Mouse (Mus musculus): ENCODE results near the gene Tnfaip6. TPM values are rescaled to one million over a fixed set of nuclear protein-coding genes. Genes with fewer than 3 reads are reported as not detected.

Gene Tnfaip6
- polyA plus RNA-seq, 1 experiment: not detected

GRCm38 (mm10) chr2:52070816-52071215 is 33.0 kb downstream of the Tnfaip6 start:
- Histone ChIP-seq H3K4me3 (ENCODE audit: insufficient read depth, low read depth, low read length) (no peak overlapping the region), H3K27ac (ENCODE audit: insufficient read depth, low read depth, low read length) (no peak overlapping the region), H3K4me1 (ENCODE audit: control insufficient read depth, insufficient read depth, low read length) (peaks cover 9% of the 10 kb centered on the region; the same call in 1 of the 2 replicates)
- 92% methylated on average over 5 of the region's 5 CpGs for WGBS
- no peak for TF ChIP-seq POLR2A (IDR thresholded peaks at IDR 0.05; ENCODE audit: insufficient read depth, low read depth, low read length)
- no peak for TF ChIP-seq CTCF (IDR thresholded peaks at IDR 0.05; ENCODE audit: insufficient read depth, low read depth, low read length)

- H3K27ac ChIP-seq (ENCODE audit: insufficient read depth, low read depth, low read length): no peak overlapping the region
- H3K4me3 ChIP-seq (ENCODE audit: insufficient read depth, low read depth, low read length): no peak overlapping the region
- TF ChIP-seq POLR2A (IDR thresholded peaks at IDR 0.05; ENCODE audit: insufficient read depth, low read depth, low read length) (no peak), CTCF (IDR thresholded peaks at IDR 0.05; ENCODE audit: insufficient read depth, low read depth, low read length) (no peak)
- WGBS: 74% methylated on average over 13 of the region's 13 CpGs
- H3K4me1 ChIP-seq (ENCODE audit: control insufficient read depth, insufficient read depth, low read length): peaks cover 9% of the 10 kb centered on the region; the same call in 1 of the 2 replicates
Measured at GRCm38 (mm10) chr2:52071241-52071991, 33.6 kb downstream of the Tnfaip6 start.

- no peak overlapping the region for H3K27ac ChIP-seq (ENCODE audit: insufficient read depth, low read depth, low read length)
- TF ChIP-seq CTCF (IDR thresholded peaks at IDR 0.05; ENCODE audit: insufficient read depth, low read depth, low read length) (no peak), POLR2A (IDR thresholded peaks at IDR 0.05; ENCODE audit: insufficient read depth, low read depth, low read length) (no peak)
- WGBS: 9% methylated on average over 10 of the region's 10 CpGs
- H3K4me3 ChIP-seq (ENCODE audit: insufficient read depth, low read depth, low read length): peak overlapping the region; percentile 92
- H3K4me1 ChIP-seq (ENCODE audit: control insufficient read depth, insufficient read depth, low read length): peaks cover 9% of the 10 kb centered on the region; the same call in 1 of the 2 replicates
Measured at GRCm38 (mm10) chr2:52072065-52072490, 34.3 kb downstream of the Tnfaip6 start.

GRCm38 (mm10) chr2:52072491-52073140 is 34.8 kb downstream of the Tnfaip6 start, which contains the start of gene Rif1:
Gene Rif1 (plus strand): TSS chr2:52072832.
- peak within 1 kb of the TSS; percentile 92 for H3K4me3 ChIP-seq (ENCODE audit: insufficient read depth, low read depth, low read length)
- WGBS: under 1% methylated on average over 72 of the region's 72 CpGs
- H3K27ac ChIP-seq (ENCODE audit: insufficient read depth, low read depth, low read length): no peak within 1 kb of the TSS
- TF ChIP-seq POLR2A (IDR thresholded peaks at IDR 0.05; ENCODE audit: insufficient read depth, low read depth, low read length) (no peak), CTCF (IDR thresholded peaks at IDR 0.05; ENCODE audit: insufficient read depth, low read depth, low read length) (no peak)
- H3K4me1 ChIP-seq (ENCODE audit: control insufficient read depth, insufficient read depth, low read length): peaks cover 9% of the 10 kb centered on the region; the same call in 1 of the 2 replicates

- TF ChIP-seq POLR2A (IDR thresholded peaks at IDR 0.05; ENCODE audit: insufficient read depth, low read depth, low read length): no peak
- TF ChIP-seq CTCF (IDR thresholded peaks at IDR 0.05; ENCODE audit: insufficient read depth, low read depth, low read length): no peak
- Histone ChIP-seq H3K4me1 (ENCODE audit: control insufficient read depth, insufficient read depth, low read length) (peaks cover 9% of the 10 kb centered on the region; the same call in 1 of the 2 replicates), H3K27ac (ENCODE audit: insufficient read depth, low read depth, low read length) (no peak overlapping the region), H3K4me3 (ENCODE audit: insufficient read depth, low read depth, low read length) (peak overlapping the region; percentile 92)
- 2% methylated on average over 56 of the region's 56 CpGs for WGBS
Measured at GRCm38 (mm10) chr2:52073141-52073904, 35.5 kb downstream of the Tnfaip6 start.

- H3K4me1 ChIP-seq (ENCODE audit: control insufficient read depth, insufficient read depth, low read length): 0 out of 2 replicates have a peak, but pooled peaks cover 2% of the 10 kb centered on the region
- TF ChIP-seq CTCF (IDR thresholded peaks at IDR 0.05; ENCODE audit: insufficient read depth, low read depth, low read length): no peak
- no peak for TF ChIP-seq POLR2A (IDR thresholded peaks at IDR 0.05; ENCODE audit: insufficient read depth, low read depth, low read length)
- WGBS: 92% methylated on average over 2 of the region's 2 CpGs
- no peak overlapping the region for H3K27ac ChIP-seq (ENCODE audit: insufficient read depth, low read depth, low read length)
- no peak overlapping the region for H3K4me3 ChIP-seq (ENCODE audit: insufficient read depth, low read depth, low read length)
Measured at GRCm38 (mm10) chr2:52078666-52079065, 40.9 kb downstream of the Tnfaip6 start.

GRCm38 (mm10) chr2:52084013-52084412 is 46.2 kb downstream of the Tnfaip6 start:
- H3K4me1 ChIP-seq (ENCODE audit: control insufficient read depth, insufficient read depth, low read length): no peaks in the 10 kb centered on the region
- H3K27ac ChIP-seq (ENCODE audit: insufficient read depth, low read depth, low read length): no peak overlapping the region
- H3K4me3 ChIP-seq (ENCODE audit: insufficient read depth, low read depth, low read length): no peak overlapping the region
- no peak for TF ChIP-seq CTCF (IDR thresholded peaks at IDR 0.05; ENCODE audit: insufficient read depth, low read depth, low read length)
- no peak for TF ChIP-seq POLR2A (IDR thresholded peaks at IDR 0.05; ENCODE audit: insufficient read depth, low read depth, low read length)
- 93% methylated on average over 3 of the region's 3 CpGs for WGBS

- WGBS: 69% methylated on average over 2 of the region's 2 CpGs
- TF ChIP-seq CTCF (IDR thresholded peaks at IDR 0.05; ENCODE audit: insufficient read depth, low read depth, low read length) (no peak), POLR2A (IDR thresholded peaks at IDR 0.05; ENCODE audit: insufficient read depth, low read depth, low read length) (no peak)
Measured at GRCm38 (mm10) chr2:52084571-52084970, 46.8 kb downstream of the Tnfaip6 start.

More at GRCm38 (mm10) chr2:52084571-52084970, 46.8 kb downstream of the Tnfaip6 start:
- H3K4me3 ChIP-seq (ENCODE audit: insufficient read depth, low read depth, low read length): no peak overlapping the region
- H3K27ac ChIP-seq (ENCODE audit: insufficient read depth, low read depth, low read length): no peak overlapping the region
- no peaks in the 10 kb centered on the region for H3K4me1 ChIP-seq (ENCODE audit: control insufficient read depth, insufficient read depth, low read length)

Other genes starting within 250 kb of the Tnfaip6 start
- not detected in 2 replicates for gene Rbm43, start 102.8 kb upstream of the Tnfaip6 start, polyA plus RNA-seq (2012; ENCODE audit: insufficient read depth, insufficient read length, low replicate concordance, missing spikeins)
- gene Nmi, start 64.5 kb upstream of the Tnfaip6 start, polyA plus RNA-seq (2012; ENCODE audit: insufficient read depth, insufficient read length, low replicate concordance, missing spikeins): not detected in 2 replicates
- 278 TPM in 1 of 2 replicates, not detected in the other for gene Rif1, start 34.8 kb downstream of the Tnfaip6 start, polyA plus RNA-seq (2012; ENCODE audit: insufficient read depth, insufficient read length, low replicate concordance, missing spikeins)